Mouse (Mus musculus) lung, postnatal 0 days (tissue): ENCODE measurements around the gene Rcn2.

Source experiments
- CTCF ChIP-seq: IDR thresholded peaks from 2 replicates; pipeline ENCODE4 v1.5.1; 2016; ENCODE audit warnings: antibody characterized with exemption, mild to moderate bottlenecking
- EP300 ChIP-seq: IDR thresholded peaks from 2 replicates; pipeline ENCODE4 v1.6.1; 2016; ENCODE audit warnings: antibody characterized with exemption, mild to moderate bottlenecking, control low read depth

DNA sequence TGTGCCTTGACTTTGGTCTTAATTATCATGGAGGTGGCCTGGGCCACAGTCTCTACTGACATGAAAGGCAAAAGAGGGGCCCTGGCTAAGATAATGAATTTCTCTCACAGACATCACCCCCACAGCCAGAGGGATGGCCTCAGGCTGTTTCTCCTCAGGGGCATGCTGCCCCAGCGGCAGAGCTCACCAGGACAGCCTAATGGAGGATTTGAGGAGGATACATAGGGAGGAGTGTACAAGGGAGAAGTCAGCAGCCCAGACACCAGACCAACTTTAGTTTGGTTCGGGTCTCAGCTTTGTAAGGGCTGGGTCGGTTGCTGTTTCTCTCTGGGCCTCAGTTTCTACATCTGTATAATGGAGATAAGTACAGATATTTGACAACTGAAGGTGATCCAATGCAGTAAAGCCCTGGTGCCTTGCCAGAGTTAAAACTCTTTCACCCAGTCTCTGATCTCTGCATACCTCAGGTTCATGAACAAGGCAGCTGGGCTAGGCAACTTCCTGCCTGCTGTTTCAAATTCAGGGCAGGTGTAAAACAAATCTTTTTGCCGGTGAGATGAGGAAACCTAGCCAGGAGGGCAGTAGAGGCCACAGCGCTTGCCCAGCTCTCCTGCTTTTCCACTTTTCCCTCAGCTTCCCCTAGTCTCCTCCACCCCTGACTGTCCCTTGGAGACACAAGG lies 49.0 kb downstream of the Rcn2 start:
- TF ChIP-seq CTCF (no peak), EP300 (no peak)
